Mouse (Mus musculus): ENCODE measurements around the gene Dnah8. TPM values are rescaled to one million over a fixed set of nuclear protein-coding genes. Genes with fewer than 3 reads are reported as not detected.
"Not testable (repeated sequence)": the region's sequence is repeated elsewhere in the genome, so short reads cannot be mapped to it uniquely, and the experiment has no call there.

The Dnah8 gene
- polyA plus RNA-seq, 1 experiment: not detected

DNA sequence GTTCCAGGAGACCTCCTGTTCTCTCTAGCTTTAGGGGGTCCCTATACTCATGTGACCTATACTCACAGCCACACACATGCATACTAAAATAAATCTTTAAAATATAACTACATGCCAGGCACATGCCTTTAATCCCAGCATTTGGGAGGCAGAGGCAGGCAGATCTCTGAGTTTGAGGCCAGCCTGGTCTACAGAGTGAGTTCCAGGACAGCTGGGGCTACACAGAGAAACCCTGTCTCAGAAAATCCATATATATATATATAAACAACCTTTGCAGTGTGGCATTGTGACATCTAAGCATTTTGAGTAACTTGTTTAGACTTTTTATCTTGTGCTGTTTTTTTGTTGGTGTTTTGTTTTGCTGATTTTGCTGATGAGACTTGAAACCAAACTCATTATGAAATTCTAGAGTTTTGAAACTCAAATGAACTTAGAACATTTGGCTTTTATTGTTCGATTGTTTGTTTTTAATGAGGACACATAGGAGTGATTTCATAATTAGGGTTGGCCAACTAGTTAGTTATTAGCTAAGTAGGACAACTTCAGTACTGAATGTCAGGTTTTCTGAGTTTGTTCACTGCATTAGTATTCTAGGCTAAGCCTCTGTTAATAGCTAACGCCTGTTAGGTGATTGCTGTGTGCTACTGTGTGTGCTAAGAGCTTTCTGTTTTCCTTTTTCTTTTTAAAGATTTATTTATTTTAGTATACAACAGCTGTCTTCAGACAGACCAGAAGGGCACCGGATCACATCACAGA, 5.8 kb upstream of the Dnah8 start:
- peaks cover 14% of the 10 kb centered on the region for H3K9me3 ChIP-seq
- H3K4me1 ChIP-seq: peaks cover under 1% of the 10 kb centered on the region; the same call in 1 of the 2 replicates
- TF ChIP-seq FLI1 (IDR thresholded peaks at IDR 0.05; ENCODE audit: low read length) (no peak), GATA1 (IDR thresholded peaks at IDR 0.05; ENCODE audit: borderline replicate concordance, low read length) (no peak)
- peaks cover 2% of the 10 kb centered on the region for H3K27me3 ChIP-seq (replicated peaks)
- H3K4me3 ChIP-seq (replicated peaks): no peak overlapping the region
- no peaks in the 10 kb centered on the region for H3K36me3 ChIP-seq (replicated peaks; ENCODE audit: low read length)

DNA sequence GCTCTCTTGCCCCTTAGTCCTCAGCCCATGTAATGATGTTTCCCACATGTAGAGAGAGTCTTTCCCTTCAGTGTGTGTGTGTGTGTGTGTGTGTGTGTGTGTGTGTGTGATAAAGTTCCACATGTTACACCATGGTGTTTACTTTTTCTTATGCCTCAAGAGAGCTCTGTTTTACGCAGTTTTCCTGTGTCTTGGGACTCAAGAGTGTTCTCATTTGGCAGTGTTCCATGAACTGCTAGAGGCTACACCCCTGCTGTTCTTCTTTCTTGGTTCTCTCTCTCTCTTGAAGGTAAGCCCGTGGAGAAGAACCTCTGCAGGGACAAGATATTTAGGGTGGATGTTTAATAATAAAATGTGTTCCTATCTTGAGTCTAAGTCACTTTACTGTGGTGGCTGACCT, 5.0 kb upstream of the Dnah8 start:
- no peaks in the 10 kb centered on the region for H3K36me3 ChIP-seq (replicated peaks; ENCODE audit: low read length)
- TF ChIP-seq GATA1 (IDR thresholded peaks at IDR 0.05; ENCODE audit: borderline replicate concordance, low read length) (no peak), FLI1 (IDR thresholded peaks at IDR 0.05; ENCODE audit: low read length) (no peak)

DNA sequence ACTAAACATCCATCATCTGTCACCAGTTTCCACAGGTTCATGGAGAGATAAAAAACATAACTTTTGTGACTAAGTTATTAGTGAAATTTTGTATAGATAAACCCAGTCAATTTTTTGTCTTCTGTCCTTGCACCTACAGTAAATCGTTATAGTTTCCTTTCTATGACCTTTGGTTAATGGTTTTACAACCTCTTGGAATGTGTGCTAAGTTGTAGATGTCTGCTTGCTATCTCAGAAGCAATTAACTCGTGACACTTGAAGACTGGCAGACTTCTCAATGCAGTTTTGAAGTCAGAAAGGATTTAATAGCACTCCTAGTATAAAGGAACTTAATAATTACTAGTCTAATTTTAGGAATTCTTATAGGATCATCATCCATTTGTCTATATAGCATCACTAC, 3.6 kb upstream of the Dnah8 start:
- H3K36me3 ChIP-seq (replicated peaks; ENCODE audit: low read length): no peaks in the 10 kb centered on the region
- H3K4me3 ChIP-seq (replicated peaks): no peak overlapping the region
- peaks cover 14% of the 10 kb centered on the region for H3K9me3 ChIP-seq
- H3K4me1 ChIP-seq: no peaks in the 10 kb centered on the region; the same call in 1 of the 2 replicates
- TF ChIP-seq FLI1 (IDR thresholded peaks at IDR 0.05; ENCODE audit: low read length) (no peak), GATA1 (IDR thresholded peaks at IDR 0.05; ENCODE audit: borderline replicate concordance, low read length) (no peak)
- H3K27me3 ChIP-seq (replicated peaks): peaks cover 2% of the 10 kb centered on the region

More for the DNA sequence above, 5.0 kb upstream of the Dnah8 start:
- Histone ChIP-seq H3K9me3 (peaks cover 14% of the 10 kb centered on the region), H3K4me1 (no peaks in the 10 kb centered on the region; the same call in 1 of the 2 replicates), H3K27me3 (replicated peaks) (peaks cover 2% of the 10 kb centered on the region), H3K4me3 (replicated peaks) (no peak overlapping the region)

DNA sequence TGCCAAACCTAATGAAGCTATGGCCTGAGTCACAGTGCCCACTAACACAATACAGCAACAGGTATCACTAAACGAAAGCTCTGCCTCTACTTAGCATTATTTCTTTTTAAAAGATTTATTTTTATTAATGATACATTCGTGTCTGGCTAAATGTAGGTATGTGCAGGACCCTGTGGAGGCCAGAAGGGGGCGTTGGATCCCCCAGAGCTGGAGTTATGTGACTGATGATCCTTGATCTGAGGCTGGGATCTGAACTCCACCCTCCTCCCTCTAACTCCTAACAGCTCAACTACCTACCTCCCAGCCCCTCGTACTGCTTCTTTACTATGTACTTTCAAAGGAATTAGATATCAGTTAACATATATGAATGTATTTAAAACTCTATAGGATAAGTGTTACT, 2.7 kb upstream of the Dnah8 start:
- TF ChIP-seq FLI1 (IDR thresholded peaks at IDR 0.05; ENCODE audit: low read length) (no peak), GATA1 (IDR thresholded peaks at IDR 0.05; ENCODE audit: borderline replicate concordance, low read length) (no peak)
- peaks cover 14% of the 10 kb centered on the region for H3K9me3 ChIP-seq

DNA sequence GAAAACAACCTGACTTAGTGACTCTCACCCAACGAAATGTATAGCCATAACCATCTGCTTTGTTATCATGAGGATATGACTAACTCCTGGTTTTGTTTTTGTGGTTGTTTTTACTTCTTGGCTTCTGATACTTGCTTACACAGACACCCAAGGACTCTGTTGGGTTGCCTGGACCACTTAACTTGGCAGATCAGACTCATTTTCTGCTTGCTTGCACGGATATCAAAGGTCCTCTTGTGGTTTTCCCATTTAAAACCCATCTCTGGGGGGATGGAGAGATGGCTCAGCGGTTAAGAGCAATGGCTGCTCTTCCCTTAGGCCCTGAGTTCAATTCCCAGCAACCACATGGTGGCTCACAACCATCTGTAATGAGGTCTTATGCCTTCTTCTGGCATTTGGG, 954 bp upstream of the Dnah8 start:
- no peak overlapping the region for H3K4me3 ChIP-seq (replicated peaks)
- H3K36me3 ChIP-seq (replicated peaks; ENCODE audit: low read length): no peaks in the 10 kb centered on the region
- no peaks in the 10 kb centered on the region; the same call in 1 of the 2 replicates for H3K4me1 ChIP-seq
- TF ChIP-seq GATA1 (IDR thresholded peaks at IDR 0.05; ENCODE audit: borderline replicate concordance, low read length) (no peak), FLI1 (IDR thresholded peaks at IDR 0.05; ENCODE audit: low read length) (no peak)
- H3K9me3 ChIP-seq: peaks cover 14% of the 10 kb centered on the region
- peaks cover 2% of the 10 kb centered on the region for H3K27me3 ChIP-seq (replicated peaks)

More for the DNA sequence above, 2.7 kb upstream of the Dnah8 start:
- no peaks in the 10 kb centered on the region; the same call in 1 of the 2 replicates for H3K4me1 ChIP-seq
- H3K27me3 ChIP-seq (replicated peaks): peaks cover 2% of the 10 kb centered on the region
- no peak overlapping the region for H3K4me3 ChIP-seq (replicated peaks)
- H3K36me3 ChIP-seq (replicated peaks; ENCODE audit: low read length): no peaks in the 10 kb centered on the region

DNA sequence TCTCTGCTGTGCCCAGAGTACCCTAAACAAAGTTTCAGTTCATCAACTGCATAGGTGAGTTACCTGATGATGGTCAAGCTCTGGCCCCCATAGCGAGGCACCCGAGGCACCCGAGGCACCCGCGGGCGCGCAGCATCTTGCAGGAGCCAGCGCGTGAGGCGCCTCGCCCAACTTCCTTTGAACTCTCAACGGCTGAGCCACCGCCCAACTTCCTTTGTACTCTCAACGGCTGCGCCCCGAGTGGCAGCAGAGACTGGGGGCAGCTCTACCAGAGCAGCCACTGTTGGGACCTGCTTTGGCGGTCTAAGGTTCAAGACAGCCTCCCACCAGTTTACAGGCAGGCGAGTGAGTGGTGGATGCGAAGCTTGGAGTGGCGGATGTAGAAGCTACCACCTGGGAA, 2.6 kb downstream of the Dnah8 start, which contains the start of gene Glo1:
Gene Glo1 (minus strand): TSS at position 153 of the 400 bp plus-strand sequence.
- H3K27me3 ChIP-seq (replicated peaks); H3K4me1 ChIP-seq; H3K36me3 ChIP-seq (replicated peaks; ENCODE audit: low read length); H3K4me3 ChIP-seq (replicated peaks): not testable (repeated sequence)
- H3K9me3 ChIP-seq: peaks cover 16% of the 10 kb centered on the region

DNA sequence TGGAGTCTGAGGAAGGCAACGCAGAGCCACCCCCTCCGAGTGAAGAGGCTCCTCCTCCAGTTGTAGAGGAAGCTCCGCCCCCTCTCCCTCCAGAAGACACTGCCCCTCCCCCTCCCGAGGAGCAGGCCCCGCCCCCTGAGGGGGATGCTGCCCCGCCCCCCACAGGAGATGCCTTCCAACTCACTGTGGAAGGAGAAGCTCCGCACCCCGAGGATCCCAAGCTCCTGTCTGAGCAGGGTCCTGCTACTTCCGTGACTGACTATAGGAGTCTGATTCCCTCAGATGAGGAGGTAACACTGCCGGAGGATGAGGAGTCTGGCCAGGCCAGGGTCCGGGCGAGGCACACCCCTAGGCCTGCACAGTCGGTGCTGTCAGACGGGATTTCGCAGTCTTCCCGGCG, 11.2 kb downstream of the Dnah8 start:
- no peaks in the 10 kb centered on the region for H3K36me3 ChIP-seq (replicated peaks; ENCODE audit: low read length)

DNA sequence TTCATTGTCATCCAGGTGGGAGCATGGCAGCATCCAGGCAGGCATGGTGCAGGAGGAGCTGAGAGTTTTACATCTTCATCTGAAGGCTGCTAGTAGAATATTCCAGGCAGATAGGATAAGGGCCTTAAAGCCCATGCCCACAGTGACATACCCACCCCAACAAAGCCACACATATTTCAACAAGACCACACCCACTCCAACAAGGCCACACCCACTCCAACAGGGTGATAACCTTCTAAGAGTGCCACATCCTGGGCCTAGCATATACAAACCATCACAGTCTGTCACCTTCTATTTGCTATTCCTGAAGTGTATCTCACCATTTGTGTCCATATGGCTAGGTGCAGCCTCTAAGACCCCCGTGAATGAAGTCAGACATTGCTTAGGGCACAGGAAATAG, 13.6 kb downstream of the Dnah8 start:
- no peak overlapping the region for H3K4me3 ChIP-seq (replicated peaks)
- TF ChIP-seq GATA1 (IDR thresholded peaks at IDR 0.05; ENCODE audit: borderline replicate concordance, low read length) (no peak), FLI1 (IDR thresholded peaks at IDR 0.05; ENCODE audit: low read length) (no peak)
- H3K9me3 ChIP-seq: peaks cover 30% of the 10 kb centered on the region
- H3K4me1 ChIP-seq: peaks cover 3% of the 10 kb centered on the region; the same call in 1 of the 2 replicates
- H3K36me3 ChIP-seq (replicated peaks; ENCODE audit: low read length): no peaks in the 10 kb centered on the region
- H3K27me3 ChIP-seq (replicated peaks): peaks cover 19% of the 10 kb centered on the region

More for the DNA sequence above, 11.2 kb downstream of the Dnah8 start:
- Histone ChIP-seq H3K4me1 (peaks cover 3% of the 10 kb centered on the region; the same call in 1 of the 2 replicates), H3K27me3 (replicated peaks) (peaks cover 18% of the 10 kb centered on the region), H3K4me3 (replicated peaks) (no peak overlapping the region), H3K9me3 (peaks cover 24% of the 10 kb centered on the region)
- no peak for TF ChIP-seq GATA1 (IDR thresholded peaks at IDR 0.05; ENCODE audit: borderline replicate concordance, low read length)
- TF ChIP-seq FLI1 (IDR thresholded peaks at IDR 0.05; ENCODE audit: low read length): no peak; the same call in 1 of the 2 replicates

- H3K4me1 ChIP-seq: peaks cover 3% of the 10 kb centered on the region; the same call in 1 of the 2 replicates
- H3K27me3 ChIP-seq (replicated peaks): peaks cover 17% of the 10 kb centered on the region
- H3K9me3 ChIP-seq: peaks cover 28% of the 10 kb centered on the region
- H3K36me3 ChIP-seq (replicated peaks; ENCODE audit: low read length): no peaks in the 10 kb centered on the region
- H3K4me3 ChIP-seq (replicated peaks): no peak overlapping the region
- TF ChIP-seq FLI1 (IDR thresholded peaks at IDR 0.05; ENCODE audit: low read length) (no peak), GATA1 (IDR thresholded peaks at IDR 0.05; ENCODE audit: borderline replicate concordance, low read length) (no peak)
These were observed 14.8 kb downstream of the Dnah8 start for GRCm38 (mm10) chr17:30638996-30639395.

GRCm38 (mm10) chr17:30640896-30641295, 16.7 kb downstream of the Dnah8 start:
- Histone ChIP-seq H3K36me3 (replicated peaks; ENCODE audit: low read length) (no peaks in the 10 kb centered on the region), H3K9me3 (peaks cover 34% of the 10 kb centered on the region), H3K4me1 (peaks cover 3% of the 10 kb centered on the region; the same call in 1 of the 2 replicates), H3K27me3 (replicated peaks) (peaks cover 15% of the 10 kb centered on the region), H3K4me3 (replicated peaks) (no peak overlapping the region)
- TF ChIP-seq GATA1 (IDR thresholded peaks at IDR 0.05; ENCODE audit: borderline replicate concordance, low read length) (no peak), FLI1 (IDR thresholded peaks at IDR 0.05; ENCODE audit: low read length) (no peak)

Measured in megakaryocyte, embryonic 14.5 days (primary cell).